Mouse (Mus musculus): Measurements from ENCODE around the gene Akirin1.

- TF ChIP-seq MAX (IDR thresholded peaks at IDR 0.05; ENCODE audit: low read depth) (no peak), POLR2A (IDR thresholded peaks at IDR 0.05; ENCODE audit: insufficient read length, low read depth) (no peak), USF1 (IDR thresholded peaks at IDR 0.05; ENCODE audit: low read depth) (no peak), MYOG (IDR thresholded peaks at IDR 0.05; ENCODE audit: control insufficient read depth in 1 of 3, insufficient read depth in 1 of 3, insufficient read length in 2 of 3, low read depth in 2 of 3) (no peak), MYOD1 (IDR thresholded peaks at IDR 0.05; ENCODE audit: control insufficient read depth in 1 of 3, insufficient read length in 2 of 3, low read depth in 2 of 3) (no peak), E2F4 (IDR thresholded peaks at IDR 0.05; ENCODE audit: insufficient read depth) (no peak), TCF12 (IDR thresholded peaks at IDR 0.05; ENCODE audit: insufficient read depth, poor library complexity, severe bottlenecking) (no peak), SRF (IDR thresholded peaks at IDR 0.05; ENCODE audit: control insufficient read depth, insufficient read length, low read depth) (no peak), POLR2AphosphoS2 (IDR thresholded peaks at IDR 0.05; ENCODE audit: insufficient read length, low read depth) (no peak), CEBPB (IDR thresholded peaks at IDR 0.05; ENCODE audit: insufficient read depth, poor library complexity, severe bottlenecking) (no peak), REST (IDR thresholded peaks at IDR 0.05; ENCODE audit: insufficient read depth, insufficient read length) (no peak), TCF3 (IDR thresholded peaks at IDR 0.05; ENCODE audit: insufficient read length, low read depth) (no peak)
Measured at GRCm38 (mm10) chr4:123732921-123733320, 17.2 kb downstream of the Akirin1 start.
